In the genomic region with DNA sequence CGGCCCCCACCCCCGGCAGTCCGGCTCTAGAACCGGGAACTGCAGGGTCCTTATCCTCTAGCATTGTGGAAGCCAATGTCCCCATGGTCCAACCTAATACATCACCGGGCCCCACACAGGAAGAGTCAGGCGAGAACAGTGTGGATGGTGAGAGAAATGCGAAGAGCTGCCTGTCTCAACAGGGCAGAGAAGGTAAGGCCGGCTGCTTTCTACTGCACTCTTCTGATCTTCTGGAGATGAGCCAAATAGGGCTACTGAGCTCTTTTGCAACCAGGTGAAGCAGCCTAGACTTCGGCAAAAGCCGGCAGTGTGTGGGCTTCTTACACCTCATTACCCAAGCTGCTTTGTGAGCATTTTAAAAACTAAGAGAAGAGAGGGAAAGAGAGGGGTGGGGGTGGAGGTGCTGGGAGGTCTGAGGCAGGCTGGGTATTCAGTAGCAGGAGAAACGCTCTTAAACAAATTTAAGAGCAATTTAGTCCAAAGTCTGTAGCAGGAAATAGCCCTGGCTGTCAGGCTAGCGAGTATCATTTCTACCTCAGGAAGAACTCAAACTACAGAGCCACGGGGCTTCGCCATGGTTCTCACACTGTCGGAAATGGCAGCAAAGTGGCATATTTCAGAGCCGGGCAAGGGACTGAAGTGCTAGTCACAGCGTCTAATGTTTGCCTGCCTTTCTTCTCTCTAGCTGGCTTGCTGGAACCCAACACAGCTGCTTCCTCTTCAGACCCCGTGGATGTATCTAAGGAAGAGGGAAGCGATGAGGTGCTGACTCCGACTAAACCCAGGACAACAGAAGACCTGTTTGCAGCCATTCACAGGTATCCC, we compare ENCODE assay signal across 10 mouse cellular contexts. TPM values are rescaled to one million over a fixed set of nuclear protein-coding genes. Genes with fewer than 3 reads are reported as not detected.
A peak's percentile ranks its signal among the peaks of the same experiment; 100 is the strongest.
DNase-seq lines count a peak whose midpoint lies in the region; ATAC-seq and TF ChIP-seq lines count a peak whose summit lies in the region.
"Had no signal": no experiment of that assay in that cellular context is flagged by ENCODE, and none has a peak within 500 bp of the region (broad histone marks: within the 10 kb centered on the region; RNA-seq: fewer than 3 reads in every experiment).

No protein-coding gene starts in this region.

- no peak overlapping the region for H3K4me2 ChIP-seq in hindbrain, embryonic 14.5 days (replicated peaks)
- no peak overlapping the region for H3K4me2 ChIP-seq in kidney, embryonic 15.5 days

- H3K27ac ChIP-seq in hindbrain, embryonic 10.5 days = peak overlapping the region; percentile 36; the same call in 1 of the 2 replicates
- H3K27ac ChIP-seq in hindbrain, embryonic 14.5 days = no peak overlapping the region
- peak overlapping the region; percentile 36; the same call in 1 of the 2 replicates for H3K27ac ChIP-seq in cortical plate, adult 2 months (ENCODE audit: insufficient read depth, low read length)
- peak overlapping the region; percentile 4; the same call in 1 of the 2 replicates for H3K27ac ChIP-seq in kidney, embryonic 15.5 days

- peaks cover 70% of the 10 kb centered on the region for H3K36me3 ChIP-seq in hindbrain, embryonic 10.5 days
- peaks cover 49% of the 10 kb centered on the region for H3K36me3 ChIP-seq in hindbrain, embryonic 14.5 days (replicated peaks; ENCODE audit: control insufficient read depth, insufficient read depth)
- H3K36me3 ChIP-seq in kidney, embryonic 15.5 days = peaks cover 38% of the 10 kb centered on the region

- DNase-seq in hindbrain, embryonic 10.5 days (ENCODE audit: low spot score) = no peak
- DNase-seq in hindbrain, embryonic 14.5 days (ENCODE audit: low spot score) = no peak
- DNase-seq in thymus, postnatal 4 days = peak; percentile 64
- DNase-seq in heart, postnatal 25 days (ENCODE audit: low spot score) = no peak
- DNase-seq in testis, postnatal 10 days (ENCODE audit: low spot score) = no peak

- intact Hi-C loops in heart, postnatal 25 days (cut with DNase I) = loop anchor here (5.0 kb wide), 2 partner anchors 205 to 290 kb away; no protein-coding TSS in a partner anchor

- WGBS in hindbrain, embryonic 10.5 days = 83% methylated on average over 20 of the region's 20 CpGs
- WGBS in hindbrain, embryonic 14.5 days = 73% methylated on average over 20 of the region's 20 CpGs
- WGBS in kidney, embryonic 15.5 days = 66% methylated on average over 20 of the region's 20 CpGs

- H3K4me3 ChIP-seq in hindbrain, embryonic 10.5 days = no peak overlapping the region
- H3K4me3 ChIP-seq in hindbrain, embryonic 14.5 days (replicated peaks; ENCODE audit: low read length) = no peak overlapping the region
- peak overlapping the region; percentile 25 for H3K4me3 ChIP-seq in cortical plate, adult 2 months (ENCODE audit: insufficient read depth, low read length)
- H3K4me3 ChIP-seq in kidney, embryonic 15.5 days (replicated peaks) = no peak overlapping the region

- H3K9ac ChIP-seq in hindbrain, embryonic 14.5 days = no peak overlapping the region
- H3K9ac ChIP-seq in kidney, embryonic 15.5 days = no peak overlapping the region

- no peaks in the 10 kb centered on the region for H3K9me3 ChIP-seq in hindbrain, embryonic 10.5 days
- no peaks in the 10 kb centered on the region for H3K9me3 ChIP-seq in hindbrain, embryonic 14.5 days (ENCODE audit: control insufficient read depth, low read length)
- no peaks in the 10 kb centered on the region for H3K9me3 ChIP-seq in kidney, embryonic 15.5 days (replicated peaks)

- no peaks in the 10 kb centered on the region for H3K27me3 ChIP-seq in hindbrain, embryonic 10.5 days (ENCODE audit: insufficient read depth, poor library complexity, severe bottlenecking)
- no peaks in the 10 kb centered on the region for H3K27me3 ChIP-seq in hindbrain, embryonic 14.5 days (ENCODE audit: control insufficient read depth, insufficient read depth, low read length)
- no peaks in the 10 kb centered on the region for H3K27me3 ChIP-seq in kidney, embryonic 15.5 days

- peaks cover 27% of the 10 kb centered on the region for H3K4me1 ChIP-seq in hindbrain, embryonic 10.5 days (replicated peaks)
- H3K4me1 ChIP-seq in hindbrain, embryonic 14.5 days (replicated peaks; ENCODE audit: control insufficient read depth, insufficient read depth, low read length) = peaks cover 3% of the 10 kb centered on the region; the same call in 1 of the 2 replicates
- H3K4me1 ChIP-seq in cortical plate, adult 2 months (ENCODE audit: control insufficient read depth, insufficient read depth, low read length) = peaks cover 3% of the 10 kb centered on the region; the same call in 1 of the 2 replicates
- peaks cover 26% of the 10 kb centered on the region for H3K4me1 ChIP-seq in kidney, embryonic 15.5 days

- no peak for TF ChIP-seq CTCF in cortical plate, adult 2 months (IDR thresholded peaks at IDR 0.05; ENCODE audit: extremely low read depth, insufficient read depth, low read length)

- no peak for ATAC-seq in hindbrain, embryonic 14.5 days (ENCODE audit: low FRiP score)
- ATAC-seq in CD4-positive, CD25-positive, alpha-beta regulatory T cell, adult 4 months = peak; percentile 60
- ATAC-seq in kidney, embryonic 15.5 days (replicated peaks; ENCODE audit: low FRiP score) = peak; percentile 38

- TF ChIP-seq POLR2A in cortical plate, adult 2 months (IDR thresholded peaks at IDR 0.05; ENCODE audit: extremely low read depth, insufficient read depth, low read length) = no peak

RNA-seq across cellular contexts. Expression of a gene that starts 18.8 kb away (rescaled TPM):
- polyA plus RNA-seq in hindbrain, embryonic 10.5 days (2016; fragmentation: Nextera tagmentation; extraction: Ambion mirVana) = 15.1 and 15.8 TPM in 2 replicates
- 13.5 and 14.2 TPM in 2 replicates for polyA plus RNA-seq in hindbrain, embryonic 14.5 days (2014; fragmentation: Nextera tagmentation; extraction: Ambion mirVana)
- not detected for polyA plus RNA-seq in CD4-positive, CD25-positive, alpha-beta regulatory T cell, adult 4 months (2017; shearing (Covaris generic))
- polyA plus RNA-seq in cortical plate, adult 2 months (2012; rRNA removed) = 2.8 and 3.4 TPM in 2 replicates
- polyA plus RNA-seq in kidney, embryonic 15.5 days (2015; fragmentation: Nextera tagmentation; extraction: Ambion mirVana) = 12.6 and 12.8 TPM in 2 replicates
- total RNA-seq in heart, postnatal 25 days (2021) = under 1 TPM; 0.50 to 0.70 TPM
- total RNA-seq: MEL; neutrophil, adult 5-6 weeks had no signal
